Mouse (Mus musculus): ENCODE results near the gene Tlk1. TPM values are rescaled to one million over a fixed set of nuclear protein-coding genes. Genes with fewer than 3 reads are reported as not detected.

Gene Tlk1
- total and polyA plus RNA-seq, 3 experiments = 13.1 to 37.6 (median 17.4) TPM

DNA sequence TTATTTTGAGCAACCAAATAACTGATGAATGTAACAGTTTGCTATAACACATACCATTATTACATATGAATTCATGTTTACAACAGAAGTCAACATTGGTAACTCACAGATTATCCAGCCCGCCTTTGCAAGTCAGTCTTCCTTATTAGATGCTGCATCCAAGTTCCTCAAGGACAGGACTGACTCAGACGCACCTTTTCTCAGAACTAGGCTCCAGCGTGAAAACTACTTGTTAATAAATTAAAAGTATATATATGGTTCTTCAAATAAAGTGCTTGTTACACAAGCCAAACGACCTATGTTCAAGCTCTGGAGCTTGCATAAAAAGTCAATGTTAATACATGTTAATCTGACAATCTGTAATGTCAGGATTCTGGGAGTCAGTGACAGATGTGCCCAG lies 11.9 kb downstream of the Tlk1 start:
- H3K36me3 ChIP-seq (replicated peaks in 1 of 2; ENCODE audit: control insufficient read depth in 1 of 2, insufficient read depth in 1 of 2, low read length in 1 of 2) = peaks cover 0 to 3% of the 10 kb centered on the region in 2 experiments
- H3K4me3 ChIP-seq (replicated peaks in 1 of 3; ENCODE audit: low read depth in 2 of 3, low read length in 2 of 3, poor library complexity in 1 of 3) = no peak overlapping the region
- H3K9me3 ChIP-seq (replicated peaks; ENCODE audit: low read length) = no peaks in the 10 kb centered on the region
- H3K4me1 ChIP-seq (ENCODE audit: control insufficient read depth in 1 of 2, insufficient read depth in 2 of 2) = peaks cover 0 to 22% of the 10 kb centered on the region in 2 experiments; a peak in 1 of 4 replicates
- no peak for DNase-seq (ENCODE audit: extremely low read depth)
- in situ Hi-C loops (cut with MboI; ENCODE audit: low pct_ligation_motif_present, low pct_unique_long_range_greater_than_20kb, low sequenced_read_pairs) (loop anchor here (25.0 kb wide), 1 partner anchor 101 kb away; no protein-coding TSS in a partner anchor), dilution Hi-C loops (cut with MboI; ENCODE audit: extremely low pct_ligation_motif_present, extremely low pct_unique_long_range_greater_than_20kb, low sequenced_read_pairs) (no loop called here)
- H3K27me3 ChIP-seq (replicated peaks) = no peaks in the 10 kb centered on the region
- no peak overlapping the region for H3K4me2 ChIP-seq (ENCODE audit: insufficient read depth, low read depth, poor library complexity, severe bottlenecking)
- H3K9ac ChIP-seq (ENCODE audit: insufficient read depth, low read depth) = no peak overlapping the region
- TF ChIP-seq SMC3 (IDR thresholded peaks at IDR 0.05; ENCODE audit: low read depth, low read length) (no peak), NRF1 (IDR thresholded peaks at IDR 0.05; ENCODE audit: low read depth, low read length) (no peak), GABPA (IDR thresholded peaks at IDR 0.05; ENCODE audit: insufficient replicate concordance, low read depth, low read length) (no peak), USF1 (IDR thresholded peaks at IDR 0.05; ENCODE audit: low read depth, low read length) (no peak)
- no peak overlapping the region for H3K27ac ChIP-seq (ENCODE audit: insufficient read depth, low read depth)
- H3K79me2 ChIP-seq (replicated peaks; ENCODE audit: control insufficient read depth, extremely low read depth, insufficient read depth, poor library complexity, severe bottlenecking) = peaks cover 65% of the 10 kb centered on the region

GRCm38 (mm10) chr2:70811476-70811875 lies 14.1 kb downstream of the Tlk1 start:
- H3K4me1 ChIP-seq (ENCODE audit: control insufficient read depth in 1 of 2, insufficient read depth in 2 of 2) = peaks cover 0 to 17% of the 10 kb centered on the region in 2 experiments; a peak in 1 of 4 replicates
- H3K4me3 ChIP-seq (replicated peaks in 1 of 3; ENCODE audit: low read depth in 2 of 3, low read length in 2 of 3, poor library complexity in 1 of 3) = no peak overlapping the region
- dilution Hi-C loops (cut with MboI; ENCODE audit: extremely low pct_ligation_motif_present, extremely low pct_unique_long_range_greater_than_20kb, low sequenced_read_pairs) = no loop called here
- H3K9me3 ChIP-seq (replicated peaks; ENCODE audit: low read length) = no peaks in the 10 kb centered on the region
- DNase-seq (ENCODE audit: extremely low read depth) = no peak
- TF ChIP-seq PAX5 (IDR thresholded peaks at IDR 0.05; ENCODE audit: low read length) (no peak), MXI1 (IDR thresholded peaks at IDR 0.05; ENCODE audit: low read depth, low read length) (no peak), E2F4 (IDR thresholded peaks at IDR 0.05; ENCODE audit: insufficient replicate concordance, low read depth, low read length) (no peak), POLR2A (IDR thresholded peaks at IDR 0.05; ENCODE audit: low read depth, low read length) (no peak), MAX (IDR thresholded peaks at IDR 0.05; ENCODE audit: low read length) (no peak), RAD21 (IDR thresholded peaks at IDR 0.05; ENCODE audit: low read depth, low read length) (no peak), SMC3 (IDR thresholded peaks at IDR 0.05; ENCODE audit: low read depth, low read length) (no peak), GABPA (IDR thresholded peaks at IDR 0.05; ENCODE audit: insufficient replicate concordance, low read depth, low read length) (no peak), HCFC1 (IDR thresholded peaks at IDR 0.05; ENCODE audit: low read depth, low read length) (no peak), ZMIZ1 (IDR thresholded peaks at IDR 0.05; ENCODE audit: low read depth, low read length) (no peak), EP300 (IDR thresholded peaks at IDR 0.05; ENCODE audit: low read length) (no peak), MEF2A (IDR thresholded peaks at IDR 0.05; ENCODE audit: borderline replicate concordance, low read depth, low read length) (no peak), RCOR1 (conservative IDR thresholded peaks at IDR 0.05; ENCODE audit: low read depth, low read length) (no peak), BHLHE40 (IDR thresholded peaks at IDR 0.05; ENCODE audit: low read depth, low read length) (no peak), POLR2AphosphoS2 (IDR thresholded peaks at IDR 0.05; ENCODE audit: low read depth, low read length) (no peak), USF1 (IDR thresholded peaks at IDR 0.05; ENCODE audit: low read depth, low read length) (no peak)
- H3K27me3 ChIP-seq (replicated peaks) = no peaks in the 10 kb centered on the region
- H3K79me2 ChIP-seq (replicated peaks; ENCODE audit: control insufficient read depth, extremely low read depth, insufficient read depth, poor library complexity, severe bottlenecking) = peaks cover 65% of the 10 kb centered on the region
- H3K36me3 ChIP-seq (replicated peaks in 1 of 2; ENCODE audit: control insufficient read depth in 1 of 2, insufficient read depth in 1 of 2, low read length in 1 of 2) = peaks cover 0 to 5% of the 10 kb centered on the region in 2 experiments
- H3K9ac ChIP-seq (ENCODE audit: insufficient read depth, low read depth) = no peak overlapping the region
- H3K4me2 ChIP-seq (ENCODE audit: insufficient read depth, low read depth, poor library complexity, severe bottlenecking) = no peak overlapping the region
- in situ Hi-C loops (cut with MboI; ENCODE audit: low pct_ligation_motif_present, low pct_unique_long_range_greater_than_20kb, low sequenced_read_pairs) = loop anchor here (25.0 kb wide), 1 partner anchor 99 kb away; no protein-coding TSS in a partner anchor
- H3K27ac ChIP-seq (ENCODE audit: insufficient read depth, low read depth) = no peak overlapping the region

Data from CH12.LX (cell line).